Mouse (Mus musculus) megakaryocyte, embryonic 14.5 days (primary cell): Measurements from ENCODE around the gene A1cf.

Experiments used
- FLI1 ChIP-seq: IDR thresholded peaks from 2 replicates; pipeline ENCODE4 v1.6.1; 2012; ENCODE audit warnings: low read length, inconsistent platforms, mixed read lengths
- GATA1 ChIP-seq: IDR thresholded peaks from 3 replicates; pipeline ENCODE4 v1.6.1; 2012; ENCODE audit warnings: mixed read lengths, low read length, inconsistent platforms, borderline replicate concordance

DNA sequence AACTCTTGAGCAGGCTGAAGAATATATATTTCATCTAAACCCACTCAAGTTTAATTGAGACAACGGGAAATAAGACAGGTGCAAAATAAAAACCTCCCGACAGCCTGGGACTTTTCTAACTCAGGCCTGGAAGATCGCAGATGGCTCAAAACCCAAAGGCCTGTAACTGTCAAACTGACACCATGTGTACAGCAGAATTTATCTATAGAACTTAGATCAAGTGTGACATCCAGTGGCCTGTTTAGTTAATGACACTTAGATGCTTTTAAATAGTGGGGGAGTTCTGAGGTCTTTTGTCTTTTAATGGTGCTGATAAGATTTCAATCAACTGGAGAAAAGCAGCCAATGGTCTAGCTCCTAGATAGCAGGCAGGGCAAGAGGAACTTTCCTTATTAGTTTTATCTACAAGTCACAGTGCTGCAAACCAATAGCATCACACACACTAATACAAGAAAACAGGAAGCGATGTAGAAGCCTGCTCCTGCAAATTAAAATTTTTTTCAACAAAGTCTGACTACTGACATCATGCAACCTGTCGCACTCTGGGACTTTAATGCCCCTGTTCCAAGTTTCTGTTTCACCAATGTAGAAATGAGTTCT lies 99.5 kb downstream of the A1cf start:
- no peak for TF ChIP-seq GATA1
- TF ChIP-seq FLI1, result no peak
